Mouse (Mus musculus) A20 (cell line): Measurements from ENCODE around the gene Tyk2.

Source experiments
- DNase-seq: peaks from one replicate; pipeline ENCODE4 v3.0.0-alpha.2; 2011; ENCODE audit warnings: low read depth, low spot score

Tyk2 gene

DNA sequence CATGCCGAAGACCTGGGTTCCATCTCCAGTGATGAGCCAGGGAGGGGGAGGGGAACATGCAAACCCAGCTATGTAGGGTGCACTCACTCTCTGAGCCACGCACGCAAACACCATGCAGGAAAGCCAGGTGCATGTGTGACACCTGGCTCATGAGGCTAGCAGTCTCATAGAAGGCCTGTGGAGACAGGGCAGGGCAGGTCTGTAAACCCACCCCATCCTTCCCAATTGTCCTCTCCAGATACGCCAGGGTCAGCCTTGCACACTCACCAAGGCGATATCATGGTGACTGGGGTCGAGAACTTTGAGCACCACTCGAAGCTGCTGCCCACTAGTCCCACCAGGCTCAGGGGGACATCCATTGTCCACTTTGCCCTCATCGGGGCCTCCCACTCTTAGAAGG, 15.9 kb downstream of the Tyk2 start:
- DNase-seq, result no peak

GRCm38 (mm10) chr9:21114190-21114589, 16.9 kb downstream of the Tyk2 start:
- DNase-seq, result no peak

DNA sequence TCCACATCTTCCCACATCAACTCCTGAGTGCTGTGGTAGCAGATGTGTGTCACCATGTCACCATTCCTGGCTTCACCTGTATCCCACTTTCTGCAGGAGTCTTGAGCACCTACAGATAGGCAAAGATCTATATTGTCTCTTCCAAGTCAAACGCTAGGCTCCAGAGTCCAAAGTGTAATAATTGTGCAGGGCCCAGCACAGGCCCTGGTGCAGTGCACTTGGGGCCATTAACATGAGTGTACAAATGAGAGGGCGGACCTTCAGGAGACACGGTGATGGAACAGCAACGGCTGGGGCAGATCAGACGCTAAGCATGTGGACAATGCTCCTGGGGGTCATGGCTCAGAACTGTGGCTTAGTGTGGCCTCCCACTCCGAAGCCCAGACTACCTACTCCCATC, 17.3 kb downstream of the Tyk2 start:
- DNase-seq, result no peak

GRCm38 (mm10) chr9:21107607-21108237, 23.3 kb downstream of the Tyk2 start:
- no peak for DNase-seq

GRCm38 (mm10) chr9:21105760-21106564, 25.1 kb downstream of the Tyk2 start:
- DNase-seq, result no peak

GRCm38 (mm10) chr9:21104814-21105213, 26.2 kb downstream of the Tyk2 start:
- no peak for DNase-seq

- DNase-seq, result no peak
These were observed 29.0 kb downstream of the Tyk2 start for GRCm38 (mm10) chr9:21102076-21102475.

- DNase-seq, result no peak
These were observed 30.4 kb downstream of the Tyk2 start for GRCm38 (mm10) chr9:21100447-21101161.

DNA sequence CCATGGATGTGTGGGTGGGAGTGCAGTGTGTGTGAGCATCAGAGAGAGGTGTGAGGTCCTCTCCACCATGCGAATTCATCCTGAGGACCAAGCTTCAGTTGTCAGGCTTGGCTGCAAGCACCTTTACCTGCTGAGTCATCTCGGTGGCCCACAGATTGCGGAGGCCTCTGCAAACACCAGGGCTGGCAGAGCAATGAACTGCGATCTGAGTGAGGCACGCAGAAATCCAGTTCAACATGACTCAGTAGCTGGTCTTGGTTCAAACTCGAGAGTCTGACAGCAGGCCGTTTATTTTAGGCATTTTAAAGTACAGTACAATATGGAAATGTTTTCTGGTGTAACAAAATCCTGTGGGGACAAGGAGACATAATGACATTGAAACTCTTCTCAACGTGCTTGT, 33.2 kb downstream of the Tyk2 start:
- DNase-seq, result peak; percentile 30

- no peak for DNase-seq
These were observed 35.1 kb downstream of the Tyk2 start for GRCm38 (mm10) chr9:21095958-21096357.

GRCm38 (mm10) chr9:21093423-21093822, 37.6 kb downstream of the Tyk2 start:
- no peak for DNase-seq

DNA sequence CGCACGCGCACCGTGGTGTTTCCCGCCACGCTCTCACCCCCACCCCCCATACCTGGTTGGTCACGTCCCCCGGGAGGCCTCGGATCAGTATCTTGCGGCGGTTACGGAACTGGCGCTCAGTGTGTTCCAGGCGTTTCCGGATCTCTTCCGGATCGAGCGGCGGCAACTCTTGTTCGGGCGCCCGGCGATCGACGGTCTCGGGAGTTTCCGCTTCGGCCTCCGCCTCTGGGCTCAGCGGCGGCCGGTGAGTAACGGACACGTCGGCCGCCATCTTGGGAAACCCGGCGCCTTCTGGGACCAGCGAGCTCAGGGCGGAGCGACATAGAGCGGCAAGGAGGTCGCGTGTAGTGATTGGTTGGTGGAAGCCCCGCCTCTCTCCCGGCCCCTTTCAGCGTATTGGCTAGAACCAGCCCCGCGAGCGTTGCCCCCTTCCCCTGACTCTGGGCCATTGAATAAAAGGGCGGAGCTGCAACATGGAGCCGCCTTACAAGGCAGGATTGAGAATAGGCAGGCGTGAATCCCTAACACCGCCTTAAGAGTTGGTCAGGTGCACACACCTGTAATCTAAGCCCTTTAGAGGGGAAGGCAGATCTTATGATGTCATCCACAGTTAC, 39.2 kb downstream of the Tyk2 start, which contains the start of the genes Gm38431 and Raver1:
Gm38431 (minus strand) TSS at position 291 of the 614 bp plus-strand sequence.
Raver1 (minus strand) TSS at position 302 of the 614 bp plus-strand sequence.
- peak; percentile 94 for DNase-seq

DNA sequence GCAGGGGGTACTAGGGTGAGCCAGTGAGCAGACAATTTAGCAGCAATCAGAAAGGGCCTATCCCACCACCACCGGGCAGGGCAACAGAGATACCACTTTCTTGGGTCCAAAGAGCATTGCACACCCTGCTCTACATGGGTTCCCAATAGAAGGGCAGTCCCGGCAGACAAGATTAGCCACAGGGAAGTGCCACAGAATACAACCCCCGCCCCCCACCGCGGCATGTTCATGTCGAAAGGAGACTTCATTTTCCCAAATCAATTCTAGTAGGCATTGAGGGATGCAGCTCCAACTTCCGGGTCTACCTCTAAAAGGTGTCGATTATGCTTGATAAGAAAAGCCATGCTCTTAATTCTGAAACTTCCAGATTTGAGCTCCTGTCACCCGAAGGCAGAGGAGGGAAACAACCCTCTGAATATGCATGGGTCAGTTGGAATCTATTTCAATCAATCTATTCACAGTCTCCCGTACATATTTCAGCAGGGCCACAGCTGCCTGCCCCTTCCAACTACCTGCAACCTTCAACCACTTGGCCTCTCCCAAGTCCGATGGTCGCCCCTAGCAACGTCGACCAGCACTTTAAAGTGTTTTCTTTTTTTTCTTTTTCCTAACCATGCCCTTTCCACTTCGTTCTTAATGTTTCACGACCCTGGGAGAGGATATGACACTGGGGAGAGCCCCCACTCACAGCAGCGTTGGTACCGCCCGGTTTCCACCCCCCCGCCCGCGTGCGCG, 39.9 kb downstream of the Tyk2 start:
- DNase-seq, result no peak

GRCm38 (mm10) chr9:21090537-21090936, 40.5 kb downstream of the Tyk2 start:
- DNase-seq, result no peak

- DNase-seq, result no peak
These were observed 47.7 kb downstream of the Tyk2 start for GRCm38 (mm10) chr9:21083324-21083723.

DNA sequence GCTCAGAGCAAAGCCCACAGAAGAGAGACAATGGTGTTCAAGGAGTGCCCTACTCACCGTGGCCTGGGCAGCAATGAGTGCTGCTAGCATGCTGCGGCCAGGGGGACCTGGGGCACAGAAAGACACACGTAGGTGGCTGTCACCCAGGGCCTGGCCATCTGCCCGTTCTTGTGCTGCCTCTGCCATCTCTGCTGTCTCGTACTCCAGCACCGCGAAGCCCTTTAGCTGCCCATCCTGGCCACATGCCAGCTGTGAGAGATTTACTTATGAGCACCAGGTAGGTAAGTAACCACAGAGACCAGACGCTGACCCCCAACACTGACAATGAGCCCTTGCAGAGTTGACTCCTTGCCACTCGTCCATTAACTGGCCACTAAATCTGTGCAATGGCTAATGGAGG, 49.9 kb downstream of the Tyk2 start:
- no peak for DNase-seq

DNA sequence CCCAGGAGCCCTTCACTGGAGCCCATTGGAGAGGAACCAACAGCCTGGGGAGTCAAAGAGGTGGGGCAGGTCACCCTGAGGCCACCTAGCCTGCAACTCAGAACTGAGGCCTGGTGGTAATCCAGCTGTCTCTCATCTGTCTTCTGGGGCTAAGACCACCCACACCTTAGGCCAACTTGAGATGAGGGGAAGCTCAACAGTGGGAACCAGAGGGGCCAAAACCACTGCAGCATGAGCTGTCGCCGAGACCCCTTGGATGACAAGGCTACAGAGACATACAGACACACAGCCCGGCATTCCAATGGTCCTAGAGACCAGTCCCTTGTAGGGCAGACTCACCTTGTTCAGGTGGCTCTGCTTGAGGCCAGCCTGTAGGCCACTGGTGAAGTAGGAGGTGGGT, 55.4 kb downstream of the Tyk2 start:
- no peak for DNase-seq

DNA sequence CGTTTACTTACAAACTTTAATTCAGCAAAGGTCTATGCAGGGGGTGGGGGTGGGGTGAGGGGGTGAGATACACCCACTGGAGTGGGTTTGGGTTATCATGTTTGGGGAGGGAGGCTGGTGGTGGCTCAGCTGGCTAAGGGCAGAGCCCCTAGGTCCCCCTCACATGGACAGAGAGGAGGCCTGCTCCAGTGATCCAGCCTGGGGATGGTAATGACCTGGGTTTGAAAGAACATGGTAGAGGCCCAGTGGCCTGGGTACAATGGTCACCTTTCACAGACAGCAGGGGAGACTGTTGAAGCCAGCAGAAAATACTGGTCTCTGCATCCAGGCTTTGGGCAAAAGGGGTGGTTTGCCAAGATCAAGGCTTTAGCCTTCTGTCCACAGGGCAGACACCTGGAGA, 56.9 kb downstream of the Tyk2 start:
- no peak for DNase-seq

DNA sequence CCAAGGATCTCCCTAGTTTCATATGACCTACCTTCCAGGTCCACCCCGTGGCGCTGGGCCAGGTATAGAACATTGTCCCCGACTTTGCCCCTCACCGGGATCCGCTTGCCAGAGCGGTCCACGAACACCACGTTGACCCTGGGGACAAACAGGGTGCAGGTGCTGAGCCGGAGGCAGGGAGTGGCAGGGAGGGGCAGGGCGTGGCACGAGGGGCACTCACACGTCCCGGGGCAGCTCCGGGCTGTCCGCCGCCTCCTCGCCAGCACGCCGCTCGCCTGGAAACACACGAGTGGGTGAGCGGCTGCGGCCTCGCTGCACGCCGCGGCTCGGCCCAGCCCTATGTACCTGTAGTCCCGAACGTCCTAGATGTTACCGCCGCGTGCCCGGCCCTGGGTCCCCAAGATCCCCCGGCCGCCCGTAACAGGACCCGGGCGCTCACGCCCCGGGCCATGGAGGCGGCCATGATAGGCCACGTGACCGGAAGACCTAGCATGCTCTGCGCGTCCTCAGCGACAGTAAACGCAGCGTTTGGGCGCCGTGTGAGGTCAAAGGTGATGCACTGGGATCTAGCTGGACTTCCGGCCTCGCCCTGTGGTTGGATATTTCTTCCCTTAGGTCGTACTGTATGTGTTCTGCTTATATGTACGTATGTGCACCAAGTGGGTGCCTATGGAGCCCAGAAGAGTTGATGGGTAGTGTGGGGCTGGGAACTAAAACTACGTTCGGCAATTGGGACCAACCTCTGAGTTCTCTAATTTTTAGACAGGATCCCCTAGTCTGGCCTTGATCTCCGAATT, 57.8 kb downstream of the Tyk2 start, which contains the start of the genes Gm49373 and Fdx1l:
Gm49373 (minus strand) TSS at position 53 of the 797 bp plus-strand sequence.
Fdx1l (minus strand) TSS at position 571 of the 797 bp plus-strand sequence.
- DNase-seq, result peak; percentile 85

- no peak for DNase-seq
These were observed 58.4 kb downstream of the Tyk2 start for GRCm38 (mm10) chr9:21072641-21073040.
